Mouse (Mus musculus) forebrain, embryonic 12.5 days (tissue): Measurements from ENCODE around the gene Il18. TPM values are rescaled to one million over a fixed set of nuclear protein-coding genes. Genes with fewer than 3 reads are reported as not detected.

Source experiments
- ATAC-seq: fragments of 200-750 bp; cut with Nextera tagmentation; 2 replicates; pipeline ENCODE4 v1.8.0; 2017; ENCODE audit warnings: moderate TSS enrichment; ENCODE audit not compliant: low FRiP score
- H3K27ac ChIP-seq: fragments of 300-500 bp; sonication (generic); 2 replicates; pipeline ENCODE4 v1.5.1; 2016; ENCODE audit warnings: mild to moderate bottlenecking
- H3K27me3 ChIP-seq: fragments of 300-500 bp; sonication (generic); 2 replicates; pipeline ENCODE4 v1.6.1; 2016; ENCODE audit warnings: mild to moderate bottlenecking
- H3K36me3 ChIP-seq: fragments of 300-500 bp; sonication (generic); replicated peaks from 2 replicates; pipeline ENCODE4 v1.6.1; 2016; ENCODE audit warnings: mild to moderate bottlenecking
- H3K4me1 ChIP-seq: fragments of 300-500 bp; sonication (generic); 2 replicates; pipeline ENCODE4 v1.6.1; 2016
- H3K4me2 ChIP-seq: fragments of 300-500 bp; sonication (generic); 2 replicates; pipeline ENCODE4 v1.6.1; 2016; ENCODE audit warnings: mild to moderate bottlenecking, moderate library complexity
- H3K4me3 ChIP-seq: fragments of 300-500 bp; sonication (generic); replicated peaks from 2 replicates; pipeline ENCODE4 v1.5.1; 2016; ENCODE audit warnings: mild to moderate bottlenecking
- H3K9ac ChIP-seq: fragments of 300-500 bp; sonication (generic); 2 replicates; pipeline ENCODE4 v1.6.1; 2016; ENCODE audit warnings: mild to moderate bottlenecking
- H3K9me3 ChIP-seq: fragments of 300-500 bp; sonication (generic); 2 replicates; pipeline ENCODE4 v1.6.1; 2016
- WGBS: fragments of 180-500 bp; shearing (Covaris S2); methylation state at CpG from one replicate; pipeline ENCODE4 v1.1.7; 2016; 5-methylcytosine and 5-hydroxymethylcytosine counted together
- polyA plus RNA-seq: library from polyadenylated mRNA; unstranded; fragments of >200 nt; fragmentation: Nextera tagmentation; extraction: Ambion mirVana; gene quantifications from 2 replicates; pipeline ENCODE4 v1.2.1, GENCODE M21; 2016

Gene Il18
- polyA plus RNA-seq, 1 experiment from 2014 or later, result 16.1 TPM

DNA sequence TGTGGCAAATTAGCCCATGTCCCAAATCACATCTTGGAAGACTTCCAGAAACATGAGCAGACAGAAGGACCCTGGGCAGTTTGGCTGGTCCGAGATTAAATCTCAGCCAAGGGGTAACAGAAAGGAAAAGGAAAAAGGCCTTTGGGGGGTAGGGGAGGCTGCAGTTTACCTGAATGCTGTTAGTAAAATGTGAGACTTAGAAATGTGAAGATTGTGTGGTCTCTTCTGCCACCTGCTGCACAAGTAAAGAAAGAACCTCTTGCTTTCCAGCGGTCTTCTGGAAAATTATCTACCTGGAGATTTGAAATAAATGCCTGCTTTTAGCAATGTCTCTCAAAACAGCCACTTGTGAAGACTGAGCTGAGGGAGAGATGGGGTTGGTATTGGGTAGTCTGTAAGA lies 23.7 kb upstream of the Il18 start:
- Histone ChIP-seq H3K4me2 (no peak overlapping the region), H3K36me3 (no peaks in the 10 kb centered on the region), H3K4me1 (peaks cover 8% of the 10 kb centered on the region), H3K4me3 (no peak overlapping the region), H3K9ac (no peak overlapping the region), H3K9me3 (no peaks in the 10 kb centered on the region), H3K27me3 (no peaks in the 10 kb centered on the region), H3K27ac (no peak overlapping the region)
- ATAC-seq, result no peak
- WGBS, result 40% methylated on average over 2 of the region's 2 CpGs

DNA sequence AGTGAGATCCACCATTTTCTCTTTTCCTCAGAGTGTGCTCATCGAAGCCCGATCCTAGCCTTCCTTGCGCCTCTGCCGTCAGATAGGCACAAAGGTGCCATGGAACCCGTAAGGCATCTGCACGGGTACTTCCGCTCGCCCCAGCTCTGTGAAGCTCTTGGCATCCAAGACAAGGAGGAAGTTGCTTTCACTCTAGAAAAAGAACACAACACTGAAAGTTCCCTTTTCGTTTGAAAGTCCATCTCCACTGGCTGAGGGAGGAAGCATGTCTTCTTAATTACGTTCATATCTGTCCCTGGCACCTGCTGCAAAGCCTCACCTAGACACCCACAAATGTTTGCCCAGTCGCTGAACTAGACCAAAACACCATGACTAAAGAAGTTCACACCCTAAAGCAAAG lies 21.3 kb upstream of the Il18 start:
- no peak for ATAC-seq
- Histone ChIP-seq H3K4me2 (no peak overlapping the region), H3K4me1 (no peaks in the 10 kb centered on the region), H3K9ac (no peak overlapping the region), H3K9me3 (no peaks in the 10 kb centered on the region), H3K36me3 (no peaks in the 10 kb centered on the region), H3K27ac (no peak overlapping the region), H3K4me3 (no peak overlapping the region), H3K27me3 (no peaks in the 10 kb centered on the region)
- 87% methylated on average over 11 of the region's 11 CpGs for WGBS

DNA sequence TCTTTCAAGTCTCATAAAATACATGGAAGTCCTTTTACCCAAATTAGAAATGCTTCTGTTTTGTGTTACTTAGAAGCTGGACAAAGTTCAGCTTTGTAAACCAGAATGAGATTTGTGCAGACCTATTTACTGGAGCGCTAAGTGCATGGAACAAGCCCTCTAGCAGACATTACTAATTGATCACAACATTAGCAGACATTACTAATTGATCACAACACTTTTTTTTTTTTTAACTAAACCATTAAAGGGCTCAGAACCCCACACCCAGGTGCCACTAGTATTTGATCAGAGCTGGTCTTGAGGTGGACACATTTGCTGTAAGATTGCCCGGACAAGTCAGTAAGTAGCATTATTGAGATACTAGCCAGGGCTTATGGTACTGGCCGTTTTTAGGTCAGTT lies 20.8 kb upstream of the Il18 start:
- no peak for ATAC-seq
- no peak overlapping the region for H3K4me3 ChIP-seq
- no peak overlapping the region for H3K27ac ChIP-seq
- no peak overlapping the region for H3K9ac ChIP-seq
- WGBS, result 84% methylated on average over 3 of the region's 3 CpGs
- no peaks in the 10 kb centered on the region for H3K9me3 ChIP-seq
- no peaks in the 10 kb centered on the region for H3K27me3 ChIP-seq
- H3K36me3 ChIP-seq, result no peaks in the 10 kb centered on the region
- no peaks in the 10 kb centered on the region for H3K4me1 ChIP-seq
- no peak overlapping the region for H3K4me2 ChIP-seq

DNA sequence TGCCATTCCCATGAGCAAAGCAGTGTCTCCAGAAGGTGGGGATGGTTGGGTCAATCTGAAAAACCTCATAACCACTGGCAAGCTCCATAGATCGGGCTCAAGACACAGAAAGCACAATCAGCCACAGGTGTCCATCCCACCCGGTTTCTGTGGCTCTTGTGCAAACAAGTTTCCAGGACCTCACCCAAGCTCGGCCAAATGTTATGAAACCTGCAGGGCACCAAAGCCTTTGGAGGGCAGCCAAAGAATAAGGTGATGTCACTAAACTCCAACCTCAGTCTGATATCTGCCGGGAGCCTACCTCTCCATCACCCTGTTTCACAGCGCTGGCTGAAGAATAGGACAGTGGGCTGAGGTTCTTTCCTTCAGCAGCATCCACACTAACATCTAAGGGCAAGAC lies 18.7 kb upstream of the Il18 start:
- Histone ChIP-seq H3K9me3 (no peaks in the 10 kb centered on the region), H3K4me3 (no peak overlapping the region), H3K4me2 (no peak overlapping the region), H3K4me1 (peaks cover 3% of the 10 kb centered on the region; the same call in 1 of the 2 replicates), H3K9ac (no peak overlapping the region), H3K36me3 (no peaks in the 10 kb centered on the region), H3K27me3 (no peaks in the 10 kb centered on the region), H3K27ac (no peak overlapping the region)
- no peak for ATAC-seq
- WGBS, result 86% methylated on average over 5 of the region's 5 CpGs

DNA sequence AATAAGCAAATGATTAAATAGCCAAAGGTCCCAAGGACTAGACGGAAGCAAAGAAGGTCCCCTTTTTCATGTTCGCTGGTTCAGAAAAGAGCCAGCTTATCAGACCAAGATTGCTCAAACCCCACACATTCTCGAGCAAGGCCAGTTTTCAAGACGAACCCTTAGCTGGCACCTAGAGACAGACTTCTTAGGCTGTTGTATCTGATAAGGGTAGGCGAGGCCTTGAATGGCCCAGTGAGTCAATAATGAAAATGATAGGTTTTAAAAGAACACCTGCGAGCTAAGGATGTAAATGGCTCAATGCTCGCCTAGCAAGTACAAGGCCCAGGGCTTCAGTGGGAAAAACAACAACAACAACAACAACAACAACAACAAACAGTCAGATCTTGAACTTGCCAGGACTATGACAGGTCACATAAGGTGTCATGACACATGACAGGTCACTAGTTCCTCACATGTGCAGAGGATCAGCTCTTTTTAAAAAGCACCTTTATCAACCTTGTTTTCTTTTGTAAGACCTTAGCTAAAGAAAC lies 18.0 kb upstream of the Il18 start:
- Histone ChIP-seq H3K27me3 (no peaks in the 10 kb centered on the region), H3K9ac (no peak overlapping the region), H3K4me2 (no peak overlapping the region), H3K36me3 (no peaks in the 10 kb centered on the region), H3K4me1 (peaks cover 3% of the 10 kb centered on the region; the same call in 1 of the 2 replicates), H3K4me3 (no peak overlapping the region), H3K27ac (no peak overlapping the region), H3K9me3 (no peaks in the 10 kb centered on the region)
- WGBS, result 84% methylated on average over 7 of the region's 7 CpGs
- ATAC-seq, result no peak

DNA sequence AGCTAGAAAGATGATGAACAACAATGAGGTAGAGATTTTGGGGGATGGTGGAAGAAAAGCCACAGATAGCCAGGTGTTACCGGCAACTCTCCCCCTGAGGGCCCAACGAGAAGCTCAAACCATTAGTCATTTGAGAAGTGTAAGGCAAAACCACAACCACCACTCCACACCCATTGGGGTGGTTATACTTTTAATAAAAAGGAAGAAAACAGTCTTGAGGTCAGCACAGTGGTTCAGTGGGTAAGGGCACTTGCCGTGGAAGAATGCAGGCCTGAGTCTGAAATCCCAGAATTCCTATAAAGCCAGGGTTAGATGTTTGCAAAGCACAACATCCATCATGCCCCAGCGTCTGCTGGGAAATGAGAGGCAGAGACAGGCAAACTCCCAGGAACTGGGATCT lies 17.3 kb upstream of the Il18 start:
- no peaks in the 10 kb centered on the region for H3K9me3 ChIP-seq
- no peaks in the 10 kb centered on the region for H3K27me3 ChIP-seq
- peaks cover 3% of the 10 kb centered on the region; the same call in 1 of the 2 replicates for H3K4me1 ChIP-seq
- H3K9ac ChIP-seq, result no peak overlapping the region
- no peak for ATAC-seq
- H3K36me3 ChIP-seq, result no peaks in the 10 kb centered on the region
- H3K4me2 ChIP-seq, result no peak overlapping the region
- WGBS, result 84% methylated on average over 4 of the region's 4 CpGs
- H3K4me3 ChIP-seq, result no peak overlapping the region
- no peak overlapping the region for H3K27ac ChIP-seq

DNA sequence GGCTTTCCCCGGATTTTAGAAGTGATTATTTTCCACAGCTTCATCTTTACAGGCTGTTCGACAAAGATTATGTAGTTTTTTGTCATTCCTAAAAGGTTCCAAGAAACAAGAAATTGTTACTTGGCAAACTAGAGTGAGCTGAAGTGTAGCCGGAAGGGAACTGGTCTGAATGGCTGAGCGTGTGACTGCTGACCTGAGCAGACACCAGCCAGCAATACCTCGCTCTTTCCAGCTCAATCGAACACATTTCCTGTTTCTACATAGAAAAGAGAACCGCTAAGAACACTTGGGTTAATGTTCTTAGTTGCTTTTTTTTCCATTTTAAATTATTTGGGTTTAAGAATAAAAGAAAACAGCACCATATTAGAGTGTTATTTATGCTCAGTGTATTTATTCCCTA lies 14.5 kb upstream of the Il18 start:
- H3K36me3 ChIP-seq, result no peaks in the 10 kb centered on the region
- 61% methylated on average over 7 of the region's 7 CpGs for WGBS
- H3K4me1 ChIP-seq, result peaks cover 3% of the 10 kb centered on the region; the same call in 1 of the 2 replicates
- H3K9ac ChIP-seq, result no peak overlapping the region
- H3K27ac ChIP-seq, result 0 out of 2 replicates have a peak overlapping the region, but pooled peaks have one; percentile 27
- ATAC-seq, result no peak
- peak overlapping the region; percentile 42 for H3K4me2 ChIP-seq
- no peaks in the 10 kb centered on the region for H3K27me3 ChIP-seq
- H3K4me3 ChIP-seq, result no peak overlapping the region
- H3K9me3 ChIP-seq, result no peaks in the 10 kb centered on the region

DNA sequence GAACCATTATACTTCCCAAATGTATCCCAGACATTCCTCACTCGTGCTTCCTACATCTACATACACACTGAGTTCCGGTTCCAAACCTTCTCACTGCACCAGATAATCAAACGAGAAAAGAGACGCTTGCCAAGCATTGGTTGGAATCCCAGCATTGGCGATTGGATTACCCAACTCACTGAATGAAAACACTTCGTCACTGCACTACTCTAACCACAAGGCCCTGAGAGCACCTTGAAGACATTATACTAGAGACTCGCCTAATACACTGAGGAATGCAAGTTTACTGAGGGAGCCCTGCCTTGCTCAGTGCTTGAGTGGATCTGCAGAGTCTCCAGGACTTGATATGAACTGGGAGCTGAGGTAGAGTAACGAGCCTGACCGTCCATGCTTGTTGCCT lies 12.2 kb upstream of the Il18 start:
- Histone ChIP-seq H3K27me3 (no peaks in the 10 kb centered on the region), H3K9ac (no peak overlapping the region)

DNA sequence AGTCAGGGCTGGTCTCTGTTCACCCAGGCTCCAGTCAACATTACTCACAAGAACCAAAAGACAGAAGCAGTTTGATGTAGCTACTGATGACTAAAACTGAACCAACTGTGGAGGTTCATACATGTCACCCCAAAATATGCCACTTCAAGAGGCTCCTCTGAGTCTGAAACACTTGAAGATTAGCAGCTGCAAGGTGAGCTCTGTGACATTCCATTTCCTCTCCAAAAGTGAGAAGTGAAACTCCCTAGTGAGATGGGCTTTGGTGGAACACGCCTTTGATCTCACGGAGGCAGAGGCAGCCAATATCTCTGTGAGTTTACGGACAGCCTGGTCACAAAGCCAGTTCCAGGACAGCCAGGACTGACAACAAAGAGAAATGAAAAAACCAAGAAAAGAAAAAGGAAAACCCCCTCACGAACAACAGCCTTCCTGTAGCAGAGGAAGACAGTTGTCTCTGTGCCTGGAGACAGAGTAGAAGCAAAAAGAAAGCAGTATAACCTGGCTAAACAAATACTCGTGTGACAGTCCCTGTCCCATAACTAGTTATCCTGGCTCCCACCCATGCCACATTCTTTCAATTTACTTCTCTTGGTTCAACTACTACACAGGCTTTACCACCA lies 6.7 kb upstream of the Il18 start:
- Histone ChIP-seq H3K4me2 (no peak overlapping the region), H3K9me3 (no peaks in the 10 kb centered on the region), H3K27ac (no peak overlapping the region), H3K36me3 (no peaks in the 10 kb centered on the region), H3K9ac (no peak overlapping the region), H3K4me3 (no peak overlapping the region), H3K4me1 (no peaks in the 10 kb centered on the region), H3K27me3 (no peaks in the 10 kb centered on the region)
- no peak for ATAC-seq
- WGBS, result 65% methylated on average over 5 of the region's 5 CpGs

More for the DNA sequence above, 12.2 kb upstream of the Il18 start:
- no peak for ATAC-seq
- Histone ChIP-seq H3K36me3 (no peaks in the 10 kb centered on the region), H3K4me2 (no peak overlapping the region), H3K4me3 (no peak overlapping the region), H3K9me3 (no peaks in the 10 kb centered on the region), H3K4me1 (peaks cover 3% of the 10 kb centered on the region; the same call in 1 of the 2 replicates), H3K27ac (no peak overlapping the region)
- 73% methylated on average over 9 of the region's 9 CpGs for WGBS

DNA sequence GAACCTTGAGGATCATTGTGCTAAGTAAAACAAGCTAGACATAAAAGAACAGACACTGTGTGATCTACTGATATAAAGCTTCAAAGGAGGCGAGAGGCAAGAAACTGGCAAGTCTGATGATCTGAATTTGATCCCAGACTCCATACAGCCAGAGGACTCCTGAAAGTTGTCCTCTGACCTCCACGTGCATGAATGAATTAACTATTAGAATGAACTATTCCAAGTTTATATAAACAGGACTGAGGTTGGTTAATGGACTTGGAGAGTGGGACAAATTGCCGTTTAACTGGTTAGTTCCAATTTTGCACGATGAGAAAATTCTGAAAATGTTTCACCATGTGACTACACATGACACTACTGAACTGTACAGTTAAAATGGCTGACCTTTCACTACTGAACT lies 5.7 kb upstream of the Il18 start:
- Histone ChIP-seq H3K36me3 (no peaks in the 10 kb centered on the region), H3K27me3 (no peaks in the 10 kb centered on the region), H3K4me2 (no peak overlapping the region), H3K9me3 (no peaks in the 10 kb centered on the region), H3K4me1 (peaks cover 4% of the 10 kb centered on the region), H3K9ac (no peak overlapping the region), H3K4me3 (no peak overlapping the region), H3K27ac (no peak overlapping the region)
- ATAC-seq, result no peak
- WGBS, result 86% methylated on average over 4 of the region's 4 CpGs

DNA sequence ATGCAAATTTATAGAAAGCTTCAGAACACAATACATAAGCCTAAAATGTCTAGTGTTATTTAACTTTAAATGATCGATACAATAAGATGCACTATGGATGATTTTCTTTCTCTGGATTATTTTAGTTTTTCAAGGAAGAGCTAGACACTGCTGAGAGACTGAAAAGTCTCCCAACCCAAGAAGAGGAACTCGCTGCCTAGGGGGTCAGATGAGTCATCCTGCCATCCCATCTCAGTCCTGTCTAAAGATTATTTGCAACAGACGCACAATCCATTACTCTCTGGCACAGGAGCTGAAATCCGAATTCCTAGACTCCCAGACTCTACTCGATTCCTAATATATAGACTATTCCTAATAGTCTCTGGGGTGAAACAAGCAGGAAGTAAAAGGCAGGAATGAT lies 2.4 kb upstream of the Il18 start:
- Histone ChIP-seq H3K36me3 (no peaks in the 10 kb centered on the region), H3K4me2 (no peak overlapping the region), H3K9me3 (no peaks in the 10 kb centered on the region), H3K4me3 (no peak overlapping the region), H3K27ac (no peak overlapping the region), H3K4me1 (peaks cover 16% of the 10 kb centered on the region), H3K9ac (no peak overlapping the region), H3K27me3 (no peaks in the 10 kb centered on the region)
- 85% methylated on average over 5 of the region's 5 CpGs for WGBS
- no peak for ATAC-seq

DNA sequence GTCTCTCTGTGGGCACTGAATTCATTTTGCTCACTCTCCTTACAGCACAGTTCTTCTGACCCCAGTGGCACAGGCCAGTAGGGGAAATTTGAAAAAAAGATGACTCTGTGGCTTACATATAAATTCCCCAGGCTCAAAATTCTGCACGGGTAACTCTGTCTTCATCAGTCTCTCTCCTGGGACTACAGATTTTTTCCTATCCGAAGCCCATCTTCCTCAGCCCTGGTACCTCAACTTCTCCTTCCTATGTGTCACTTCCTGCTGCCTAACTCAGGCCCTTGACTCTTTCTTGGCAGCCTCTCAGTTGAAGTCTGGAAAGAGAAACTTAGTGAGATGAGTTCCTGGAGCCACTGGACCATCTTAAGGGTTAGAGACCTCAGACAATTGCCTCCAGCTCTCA lies 1.1 kb upstream of the Il18 start:
- Histone ChIP-seq H3K4me2 (no peak overlapping the region), H3K27ac (peak overlapping the region; percentile 93; the same call in 1 of the 2 replicates), H3K4me3 (no peak overlapping the region), H3K9me3 (no peaks in the 10 kb centered on the region), H3K9ac (no peak overlapping the region), H3K36me3 (no peaks in the 10 kb centered on the region), H3K27me3 (no peaks in the 10 kb centered on the region), H3K4me1 (peaks cover 16% of the 10 kb centered on the region)
- no peak for ATAC-seq
- WGBS, result 89% methylated on average over 2 of the region's 2 CpGs

DNA sequence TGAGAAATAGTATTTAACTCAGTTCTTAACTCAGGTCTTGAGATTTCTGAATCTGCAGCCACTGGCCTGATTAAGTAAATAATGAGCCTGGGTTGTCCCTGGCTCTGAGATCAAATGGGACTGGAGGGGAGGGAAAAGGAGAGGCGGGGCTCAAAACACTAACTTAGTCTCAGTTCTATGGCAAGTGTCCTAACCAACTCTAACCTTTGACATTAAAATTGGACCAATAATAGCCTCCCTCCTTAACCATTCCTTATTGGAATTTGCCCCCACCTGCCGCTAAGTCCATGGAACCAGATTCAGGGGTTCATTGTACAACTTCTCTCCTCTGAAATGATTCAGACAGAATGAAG lies 443 bp downstream of the Il18 start, which contains the start of gene Bco2:
Bco2 (minus strand) TSS at position 88 of the 353 bp plus-strand sequence.
- Histone ChIP-seq H3K36me3 (no peaks in the 10 kb centered on the region), H3K27ac (peak within 1 kb of the TSS; percentile 93), H3K9ac (peak within 1 kb of the TSS; percentile 51), H3K4me2 (peak within 1 kb of the TSS; percentile 54), H3K4me3 (peak within 1 kb of the TSS; percentile 25), H3K27me3 (no peaks in the 10 kb centered on the region), H3K4me1 (peaks cover 16% of the 10 kb centered on the region), H3K9me3 (no peaks in the 10 kb centered on the region)
- ATAC-seq, result peak; percentile 70
- WGBS, result 0% methylated on average over 2 of the region's 2 CpGs
